10 mouse cellular contexts compared by ENCODE assay signal in genomic region chr10:60290026-60290738, GRCm38 (mm10). TPM values are rescaled to one million over a fixed set of nuclear protein-coding genes. Genes with fewer than 3 reads are reported as not detected.
DNase-seq lines count a peak whose midpoint lies in the region; ATAC-seq and TF ChIP-seq lines count a peak whose summit lies in the region.
"Had no signal": no experiment of that assay in that cellular context is flagged by ENCODE, and none has a peak within 500 bp of the region (broad histone marks: within the 10 kb centered on the region; RNA-seq: fewer than 3 reads in every experiment).

No protein-coding gene starts in this region.

- no peaks in the 10 kb centered on the region for H3K27me3 ChIP-seq in heart, embryonic 13.5 days (replicated peaks)
- no peaks in the 10 kb centered on the region for H3K27me3 ChIP-seq in spleen, adult 2 months (ENCODE audit: control insufficient read depth, insufficient read depth, low read length)
- H3K27me3 ChIP-seq in stomach, embryonic 14.5 days (ENCODE audit: control insufficient read depth, insufficient read depth, low read length) = no peaks in the 10 kb centered on the region

- H3K4me1 ChIP-seq in heart, embryonic 13.5 days = peaks cover 61% of the 10 kb centered on the region
- peaks cover 60% of the 10 kb centered on the region for H3K4me1 ChIP-seq in spleen, adult 2 months (ENCODE audit: control insufficient read depth, insufficient read depth, insufficient read length)
- H3K4me1 ChIP-seq in stomach, embryonic 14.5 days (ENCODE audit: control insufficient read depth, insufficient read depth, low read length) = peaks cover 30% of the 10 kb centered on the region

- 34% methylated on average over 7 of the region's 7 CpGs for WGBS in heart, embryonic 13.5 days
- 9% methylated on average over 7 of the region's 7 CpGs for WGBS in spleen, adult 2 months
- 50% methylated on average over 7 of the region's 7 CpGs for WGBS in stomach, embryonic 14.5 days

- no peak for TF ChIP-seq CTCF in spleen, adult 2 months (IDR thresholded peaks at IDR 0.05; ENCODE audit: extremely low read depth, insufficient read depth, insufficient read length, insufficient replicate concordance)

- no peak overlapping the region for H3K4me3 ChIP-seq in heart, embryonic 13.5 days
- H3K4me3 ChIP-seq in spleen, adult 2 months (ENCODE audit: extremely low read depth, insufficient read depth, insufficient read length) = no peak overlapping the region; the same call in 1 of the 2 replicates
- H3K4me3 ChIP-seq in stomach, embryonic 14.5 days (ENCODE audit: low read depth, low read length) = no peak overlapping the region
- H3K4me3 ChIP-seq: midbrain, embryonic 10.5 days had no signal

- no peak for ATAC-seq in heart, embryonic 13.5 days (ENCODE audit: extremely low read depth, insufficient number of reproducible peaks, low FRiP score, low TSS enrichment)
- ATAC-seq in inflammation-experienced regulatory T-cells, adult 6 months = peak; percentile 31
- ATAC-seq in stomach, embryonic 14.5 days (ENCODE audit: insufficient number of reproducible peaks, insufficient read depth, low FRiP score, low read depth) = no peak

- no peak overlapping the region; the same call in 1 of the 2 replicates for H3K9ac ChIP-seq in heart, embryonic 13.5 days
- H3K9ac ChIP-seq in stomach, embryonic 14.5 days (replicated peaks; ENCODE audit: low read depth, low read length) = no peak overlapping the region
- H3K9ac ChIP-seq: hindbrain, embryonic 14.5 days had no signal

- no peak overlapping the region for H3K27ac ChIP-seq in heart, embryonic 13.5 days (replicated peaks)
- H3K27ac ChIP-seq in spleen, adult 2 months (ENCODE audit: insufficient read depth, low read length) = peak overlapping the region; percentile 57
- H3K27ac ChIP-seq in stomach, embryonic 14.5 days (ENCODE audit: low read length) = peak overlapping the region; percentile 48; the same call in 1 of the 2 replicates
- H3K27ac ChIP-seq: hindbrain, embryonic 14.5 days; midbrain, embryonic 10.5 days had no signal

- TF ChIP-seq POLR2A in spleen, adult 2 months (IDR thresholded peaks at IDR 0.05; ENCODE audit: low read depth, low read length) = no peak

- H3K4me2 ChIP-seq in heart, embryonic 13.5 days = peak overlapping the region; percentile 14; the same call in 1 of the 2 replicates
- H3K4me2 ChIP-seq in stomach, embryonic 14.5 days (replicated peaks; ENCODE audit: low read depth, low read length) = no peak overlapping the region
- H3K4me2 ChIP-seq: hindbrain, embryonic 14.5 days had no signal

- no peak for DNase-seq in heart, postnatal 4 days
- DNase-seq in spleen, adult 2 months (ENCODE audit: low read depth in 1 of 2, low spot score in 2 of 2) = peak in 1 of 2 experiments; percentile 46
- DNase-seq in spleen, adult 12 weeks (ENCODE audit: low spot score) = no peak
- no peak for DNase-seq in adrenal gland, postnatal 36 days
- DNase-seq in yolk sac, embryonic 10.5 days (ENCODE audit: low spot score) = no peak

- no peaks in the 10 kb centered on the region for H3K9me3 ChIP-seq in heart, embryonic 13.5 days
- no peaks in the 10 kb centered on the region for H3K9me3 ChIP-seq in stomach, embryonic 14.5 days (ENCODE audit: control insufficient read depth, low read depth, low read length)
- H3K9me3 ChIP-seq: midbrain, embryonic 10.5 days had no signal

- peaks cover 46% of the 10 kb centered on the region for H3K36me3 ChIP-seq in heart, embryonic 13.5 days
- H3K36me3 ChIP-seq in spleen, adult 2 months (ENCODE audit: control insufficient read depth, insufficient read depth, low read length) = peaks cover 34% of the 10 kb centered on the region
- peaks cover 30% of the 10 kb centered on the region for H3K36me3 ChIP-seq in stomach, embryonic 14.5 days (ENCODE audit: control insufficient read depth, insufficient read depth, low read length)

RNA-seq across cellular contexts. Expression of gene Psap, which starts 12.8 kb away (rescaled TPM):
- polyA plus RNA-seq in heart, embryonic 13.5 days (2015; fragmentation: Nextera tagmentation; extraction: Ambion mirVana) = 95.7 and 102 TPM in 2 replicates
- total RNA-seq in heart, postnatal 4 days (2021) = 100 to 1,000 TPM; 554 to 566 TPM
- polyA plus RNA-seq in spleen, adult 2 months (2012; rRNA removed) = 1,338 and 1,442 TPM in 2 replicates
- polyA plus RNA-seq in inflammation-experienced regulatory T-cells, adult 6 months (2017; shearing (Covaris generic)) = 100 to 1,000 TPM in 2 of 3 experiments, 10 to 100 TPM in 1; 79.4 to 218 (median 211) TPM
- 106 and 108 TPM in 2 replicates for polyA plus RNA-seq in stomach, embryonic 14.5 days (2014; fragmentation: Nextera tagmentation; extraction: Ambion mirVana)
- total RNA-seq in adrenal gland, postnatal 36 days (2021) = 1,000 to 10,000 TPM; 1,035 to 1,192 TPM

RNA-seq across cellular contexts. Expression of gene Vsir, which starts 56.5 kb away (rescaled TPM):
- polyA plus RNA-seq in heart, embryonic 13.5 days (2015; fragmentation: Nextera tagmentation; extraction: Ambion mirVana) = 2.4 and 3.2 TPM in 2 replicates
- 10 to 100 TPM; 11.1 to 15.0 TPM for total RNA-seq in heart, postnatal 4 days (2021)
- polyA plus RNA-seq in spleen, adult 2 months (2012; rRNA removed) = 155 TPM in 2 replicates
- 100 to 1,000 TPM; 181 to 200 (median 196) TPM for polyA plus RNA-seq in inflammation-experienced regulatory T-cells, adult 6 months (2017; shearing (Covaris generic))
- polyA plus RNA-seq in stomach, embryonic 14.5 days (2014; fragmentation: Nextera tagmentation; extraction: Ambion mirVana) = 4.9 and 6.8 TPM in 2 replicates
- 10 to 100 TPM; 10.0 to 16.9 TPM for total RNA-seq in adrenal gland, postnatal 36 days (2021)

Comparison
In these comparisons a context has a peak if more than half of its experiments do, and no peak if none do; other contexts are left out.
1. RNA of gene Vsir, which starts 56.5 kb away (polyA plus RNA-seq): 181 to 200 TPM in inflammation-experienced regulatory T-cells, adult 6 months and 155 TPM in spleen, adult 2 months; 4.9 to 6.8 TPM in stomach, embryonic 14.5 days and 2.4 to 3.2 TPM in heart, embryonic 13.5 days; every median in the first group is over 10 times any median in the second.